In the genomic region with DNA sequence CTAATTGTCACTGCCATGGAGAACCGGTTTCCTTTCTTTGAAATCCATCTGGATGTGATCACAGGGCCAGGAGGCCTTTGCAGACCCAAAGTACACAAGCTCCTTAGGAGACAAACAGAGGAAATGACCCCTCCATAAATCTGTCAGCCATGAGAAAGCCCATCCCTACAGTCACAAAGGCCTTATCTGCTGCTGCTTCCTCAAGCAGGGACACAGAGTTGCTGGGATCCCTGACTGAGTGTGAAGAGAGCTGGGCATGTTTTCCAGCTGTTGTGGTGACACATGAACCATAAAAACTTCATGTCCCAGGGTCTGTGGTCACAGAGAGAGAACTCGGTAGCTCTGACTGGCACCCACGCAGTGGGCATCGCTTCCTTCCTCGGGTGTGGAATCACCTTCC, we compare ENCODE assay signal across 9 mouse cellular contexts. TPM values are rescaled to one million over a fixed set of nuclear protein-coding genes. Genes with fewer than 3 reads are reported as not detected.
DNase-seq lines count a peak whose midpoint lies in the region; ATAC-seq and TF ChIP-seq lines count a peak whose summit lies in the region.
"Had no signal": no experiment of that assay in that cellular context is flagged by ENCODE, and none has a peak within 500 bp of the region (broad histone marks: within the 10 kb centered on the region; RNA-seq: fewer than 3 reads in every experiment).

No protein-coding gene starts in this region.

- TF ChIP-seq EP300 in heart, postnatal 0 days (IDR thresholded peaks at IDR 0.05; ENCODE audit: low read depth) = peak; percentile 88

- no peaks in the 10 kb centered on the region for H3K9me3 ChIP-seq in embryonic facial prominence, embryonic 12.5 days
- no peaks in the 10 kb centered on the region for H3K9me3 ChIP-seq in heart, postnatal 0 days (replicated peaks; ENCODE audit: control insufficient read depth, low read length)
- no peaks in the 10 kb centered on the region for H3K9me3 ChIP-seq in neural tube, embryonic 11.5 days (ENCODE audit: control insufficient read depth, low read length)
- H3K9me3 ChIP-seq in midbrain, embryonic 10.5 days (replicated peaks) = no peaks in the 10 kb centered on the region
- H3K9me3 ChIP-seq: embryonic facial prominence, embryonic 13.5 days; midbrain, embryonic 12.5 days had no signal

- H3K27ac ChIP-seq in embryonic facial prominence, embryonic 12.5 days = 0 out of 2 replicates have a peak overlapping the region, but pooled peaks have one; percentile 2
- peak overlapping the region; percentile 73 for H3K27ac ChIP-seq in heart, postnatal 0 days (ENCODE audit: low read depth)
- no peak overlapping the region for H3K27ac ChIP-seq in neural tube, embryonic 11.5 days (ENCODE audit: low read depth, low read length)
- H3K27ac ChIP-seq in midbrain, embryonic 10.5 days (replicated peaks) = no peak overlapping the region
- H3K27ac ChIP-seq: embryonic facial prominence, embryonic 13.5 days; midbrain, embryonic 12.5 days had no signal

- no peak for TF ChIP-seq CTCF in heart, postnatal 0 days (IDR thresholded peaks at IDR 0.05; ENCODE audit: low read depth)

- no peaks in the 10 kb centered on the region for H3K36me3 ChIP-seq in embryonic facial prominence, embryonic 12.5 days
- no peaks in the 10 kb centered on the region for H3K36me3 ChIP-seq in heart, postnatal 0 days (replicated peaks; ENCODE audit: control insufficient read depth, insufficient read depth, low read length)
- H3K36me3 ChIP-seq in neural tube, embryonic 11.5 days (ENCODE audit: control insufficient read depth, insufficient read depth, low read length) = no peaks in the 10 kb centered on the region
- no peaks in the 10 kb centered on the region for H3K36me3 ChIP-seq in midbrain, embryonic 10.5 days
- H3K36me3 ChIP-seq: embryonic facial prominence, embryonic 13.5 days; midbrain, embryonic 12.5 days had no signal

- no peaks in the 10 kb centered on the region for H3K27me3 ChIP-seq in embryonic facial prominence, embryonic 12.5 days
- no peaks in the 10 kb centered on the region for H3K27me3 ChIP-seq in heart, postnatal 0 days (ENCODE audit: control insufficient read depth, insufficient read depth, low read length)
- no peaks in the 10 kb centered on the region for H3K27me3 ChIP-seq in neural tube, embryonic 11.5 days (ENCODE audit: control insufficient read depth, insufficient read depth, low read length)
- H3K27me3 ChIP-seq in midbrain, embryonic 10.5 days (ENCODE audit: low read depth, poor library complexity, severe bottlenecking) = no peaks in the 10 kb centered on the region
- H3K27me3 ChIP-seq: embryonic facial prominence, embryonic 13.5 days; midbrain, embryonic 12.5 days had no signal

- H3K4me2 ChIP-seq in embryonic facial prominence, embryonic 12.5 days (replicated peaks) = no peak overlapping the region
- no peak overlapping the region for H3K4me2 ChIP-seq in heart, postnatal 0 days (ENCODE audit: low read depth, low read length)
- no peak overlapping the region for H3K4me2 ChIP-seq in neural tube, embryonic 11.5 days (ENCODE audit: low read depth)
- H3K4me2 ChIP-seq: embryonic facial prominence, embryonic 13.5 days; midbrain, embryonic 12.5 days had no signal

- H3K9ac ChIP-seq in embryonic facial prominence, embryonic 12.5 days = no peak overlapping the region
- H3K9ac ChIP-seq in heart, postnatal 0 days (replicated peaks; ENCODE audit: low read depth, low read length) = no peak overlapping the region
- no peak overlapping the region for H3K9ac ChIP-seq in neural tube, embryonic 11.5 days (ENCODE audit: low read length)
- H3K9ac ChIP-seq: embryonic facial prominence, embryonic 13.5 days; midbrain, embryonic 12.5 days had no signal

- no peaks in the 10 kb centered on the region for H3K4me1 ChIP-seq in embryonic facial prominence, embryonic 12.5 days
- H3K4me1 ChIP-seq in heart, postnatal 0 days (ENCODE audit: control insufficient read depth, insufficient read depth) = no peaks in the 10 kb centered on the region
- no peaks in the 10 kb centered on the region for H3K4me1 ChIP-seq in neural tube, embryonic 11.5 days (ENCODE audit: control insufficient read depth, insufficient read depth, low read length)
- H3K4me1 ChIP-seq in midbrain, embryonic 10.5 days = no peaks in the 10 kb centered on the region
- H3K4me1 ChIP-seq: midbrain, embryonic 12.5 days had no signal

- H3K4me3 ChIP-seq in embryonic facial prominence, embryonic 12.5 days = no peak overlapping the region
- H3K4me3 ChIP-seq in heart, postnatal 0 days (ENCODE audit: low read depth, low read length) = no peak overlapping the region
- no peak overlapping the region for H3K4me3 ChIP-seq in neural tube, embryonic 11.5 days (ENCODE audit: low read depth, low read length)
- no peak overlapping the region for H3K4me3 ChIP-seq in midbrain, embryonic 10.5 days
- H3K4me3 ChIP-seq: embryonic facial prominence, embryonic 13.5 days; midbrain, embryonic 12.5 days had no signal

- ATAC-seq in embryonic facial prominence, embryonic 12.5 days (ENCODE audit: insufficient number of reproducible peaks, insufficient read depth, low FRiP score, low TSS enrichment) = no peak
- peak; percentile 87 for ATAC-seq in heart, postnatal 0 days (ENCODE audit: insufficient read depth, low read depth)
- no peak for ATAC-seq in neural tube, embryonic 11.5 days (ENCODE audit: insufficient read depth, low FRiP score, low TSS enrichment)
- no peak for ATAC-seq in frontal cortex, adult (ENCODE audit: low TSS enrichment)

- peak; percentile 74 for DNase-seq in heart, postnatal 0 days (ENCODE audit: low spot score)
- peak; percentile 44 to 58 for DNase-seq in kidney, postnatal 4 days
- DNase-seq in neural tube, embryonic 11.5 days (ENCODE audit: low spot score) = peak; percentile 12
- no peak for DNase-seq in midbrain, embryonic 10.5 days (ENCODE audit: low spot score)
- no peak for DNase-seq in ovary, postnatal 14 days (ENCODE audit: low spot score)

- WGBS in embryonic facial prominence, embryonic 12.5 days = 64% methylated on average over 5 of the region's 5 CpGs
- 44% methylated on average over 5 of the region's 5 CpGs for WGBS in heart, postnatal 0 days
- 18% methylated on average over 5 of the region's 5 CpGs for WGBS in neural tube, embryonic 11.5 days
- WGBS in midbrain, embryonic 10.5 days = 84% methylated on average over 5 of the region's 5 CpGs

RNA-seq across cellular contexts. Expression of gene Itpr2, which starts 28.7 kb away (rescaled TPM):
- 5.9 and 8.4 TPM in 2 replicates for polyA plus RNA-seq in embryonic facial prominence, embryonic 12.5 days (2016; fragmentation: Nextera tagmentation; extraction: Ambion mirVana)
- 51.4 and 59.5 TPM in 2 replicates for total RNA-seq in heart, postnatal 0 days (2014; rRNA removed; ENCODE audit: low replicate concordance)
- 24.2 and 26.5 TPM in 2 replicates for polyA plus RNA-seq in heart, postnatal 0 days (2015; fragmentation: Nextera tagmentation; extraction: Ambion mirVana)
- 4.7 and 6.0 TPM in 2 replicates for polyA plus RNA-seq in neural tube, embryonic 11.5 days (2014; fragmentation: Nextera tagmentation; extraction: Ambion mirVana)
- 4.4 and 5.2 TPM in 2 replicates for polyA plus RNA-seq in midbrain, embryonic 10.5 days (2016; fragmentation: Nextera tagmentation; extraction: Ambion mirVana)

RNA-seq across cellular contexts. Expression of gene Fgfr1op2, which starts 46.2 kb away (rescaled TPM):
- polyA plus RNA-seq in embryonic facial prominence, embryonic 12.5 days (2016; fragmentation: Nextera tagmentation; extraction: Ambion mirVana) = 85.3 and 87.8 TPM in 2 replicates
- total RNA-seq in heart, postnatal 0 days (2014; rRNA removed; ENCODE audit: low replicate concordance) = 61.4 and 81.9 TPM in 2 replicates
- polyA plus RNA-seq in heart, postnatal 0 days (2015; fragmentation: Nextera tagmentation; extraction: Ambion mirVana) = 81.3 and 87.8 TPM in 2 replicates
- polyA plus RNA-seq in neural tube, embryonic 11.5 days (2014; fragmentation: Nextera tagmentation; extraction: Ambion mirVana) = 78.2 and 82.7 TPM in 2 replicates
- 78.6 and 82.2 TPM in 2 replicates for polyA plus RNA-seq in midbrain, embryonic 10.5 days (2016; fragmentation: Nextera tagmentation; extraction: Ambion mirVana)

RNA-seq across cellular contexts. Expression of gene Ints13, which starts 46.9 kb away (rescaled TPM):
- 75.6 and 80.9 TPM in 2 replicates for polyA plus RNA-seq in embryonic facial prominence, embryonic 12.5 days (2016; fragmentation: Nextera tagmentation; extraction: Ambion mirVana)
- total RNA-seq in heart, postnatal 0 days (2014; rRNA removed; ENCODE audit: low replicate concordance) = 23.1 and 24.4 TPM in 2 replicates
- polyA plus RNA-seq in heart, postnatal 0 days (2015; fragmentation: Nextera tagmentation; extraction: Ambion mirVana) = 28.8 and 29.3 TPM in 2 replicates
- polyA plus RNA-seq in neural tube, embryonic 11.5 days (2014; fragmentation: Nextera tagmentation; extraction: Ambion mirVana) = 79.3 and 86.6 TPM in 2 replicates
- polyA plus RNA-seq in midbrain, embryonic 10.5 days (2016; fragmentation: Nextera tagmentation; extraction: Ambion mirVana) = 86.0 and 89.6 TPM in 2 replicates

Comparison
In these comparisons a context has a peak if more than half of its experiments do, and no peak if none do; other contexts are left out.
1. H3K27ac ChIP-seq: peak in embryonic facial prominence, embryonic 12.5 days (single experiment) and heart, postnatal 0 days (single experiment); none in neural tube, embryonic 11.5 days (single experiment) and midbrain, embryonic 10.5 days (single experiment).
2. DNase-seq: peak in heart, postnatal 0 days (single experiment), kidney, postnatal 4 days (2 of 2) and neural tube, embryonic 11.5 days (single experiment); none in midbrain, embryonic 10.5 days (single experiment) and ovary, postnatal 14 days (single experiment).